Mouse (Mus musculus) liver, adult (tissue): ENCODE results near the gene Lyve1.

Experiments used
- GATA4 ChIP-seq: IDR thresholded peaks from 2 replicates; pipeline ENCODE4 v1.6.1; 2014; ENCODE audit warnings: mild to moderate bottlenecking, low read length; ENCODE audit not compliant: insufficient replicate concordance

Gene Lyve1

DNA sequence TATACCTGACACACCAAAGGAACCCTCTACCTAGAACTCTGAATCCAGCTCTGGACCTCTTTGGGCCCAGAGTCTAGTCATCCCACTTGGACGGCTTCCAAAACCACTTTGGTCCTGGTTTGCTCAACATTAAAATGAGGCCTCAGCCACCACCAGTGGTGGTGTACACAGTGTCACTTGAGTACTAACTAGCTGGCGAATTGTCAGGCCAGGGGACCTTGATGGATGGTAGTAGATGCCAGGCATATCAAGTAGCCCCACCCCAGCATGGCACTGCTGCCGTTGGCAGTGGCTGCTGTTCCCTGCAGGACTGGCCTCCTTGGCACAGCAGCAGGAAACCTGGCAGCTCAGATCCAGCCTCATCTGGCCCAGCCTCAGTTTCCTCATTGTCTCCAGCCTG, 58.8 kb downstream of the Lyve1 start:
- TF ChIP-seq GATA4: no peak

DNA sequence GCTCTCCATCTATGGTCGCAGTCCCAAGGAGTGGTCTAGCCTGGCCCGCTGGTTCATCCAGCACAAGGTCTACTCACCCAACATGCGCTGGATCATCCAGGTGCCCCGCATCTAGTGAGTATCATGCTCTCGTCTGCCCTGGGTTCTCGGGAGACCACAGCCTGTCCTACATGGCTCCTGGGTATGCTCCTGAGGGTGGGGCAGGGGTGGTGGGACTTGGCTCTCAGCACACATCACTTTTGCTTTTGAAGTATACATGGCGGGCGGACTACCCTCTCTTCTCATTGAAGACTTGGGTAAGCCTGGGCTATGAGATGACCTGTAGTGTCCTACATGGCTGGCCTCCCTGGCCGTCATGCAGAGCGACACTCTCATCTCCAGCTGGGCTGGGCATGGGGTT, 59.9 kb downstream of the Lyve1 start:
- TF ChIP-seq GATA4: no peak

DNA sequence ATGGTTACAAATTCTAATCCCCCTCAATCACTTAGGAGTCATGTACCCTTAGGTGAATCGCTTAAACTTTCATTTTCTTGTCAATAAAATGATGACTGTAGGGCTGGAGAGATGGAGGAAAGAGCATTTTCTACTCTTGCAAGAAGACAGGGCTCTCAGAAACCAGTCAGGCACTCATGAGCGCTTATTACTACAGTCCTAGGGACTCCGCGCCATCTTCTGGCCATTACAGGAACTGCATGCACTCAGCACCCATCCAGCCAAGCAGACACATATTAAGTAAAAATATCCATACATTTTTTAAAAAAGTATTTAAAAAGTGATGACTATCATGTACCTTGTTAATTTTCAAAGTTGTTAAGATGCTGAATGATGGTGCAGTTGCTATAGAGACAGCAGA, 62.0 kb downstream of the Lyve1 start:
- TF ChIP-seq GATA4: no peak
